Comparison of ENCODE assay signal across 28 mouse cellular contexts in the genomic region with DNA sequence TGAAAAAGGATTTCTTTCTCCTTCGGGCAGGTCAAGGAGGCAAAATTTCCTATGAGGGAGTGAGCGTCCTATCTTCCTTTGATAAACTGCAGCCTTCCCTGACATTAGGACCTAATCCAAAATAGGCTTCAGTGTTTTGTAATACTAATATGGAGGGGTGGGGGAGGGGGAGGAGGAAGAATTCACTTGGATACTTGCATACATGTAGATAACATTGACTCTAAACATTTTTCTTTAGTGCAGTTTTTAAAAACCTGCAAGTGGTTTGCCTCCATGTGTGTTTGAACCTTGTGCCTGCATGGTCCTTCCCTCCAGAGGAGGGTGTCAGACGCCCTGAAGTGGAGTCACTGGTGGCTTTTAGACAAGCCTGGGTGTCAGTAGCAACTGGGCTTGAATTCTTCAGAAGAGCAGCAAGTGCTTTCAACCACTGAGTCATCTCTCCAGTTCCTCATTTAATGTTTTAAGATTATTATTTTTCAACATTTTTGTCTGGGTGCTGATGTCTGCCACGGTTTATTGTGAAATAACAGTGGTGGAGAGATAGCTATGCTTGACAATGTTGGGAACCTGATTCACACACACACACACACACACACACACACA. TPM values are rescaled to one million over a fixed set of nuclear protein-coding genes. Genes with fewer than 3 reads are reported as not detected.
DNase-seq lines count a peak whose midpoint lies in the region; ATAC-seq and TF ChIP-seq lines count a peak whose summit lies in the region.
"Had no signal": no experiment of that assay in that cellular context is flagged by ENCODE, and none has a peak within 500 bp of the region (broad histone marks: within the 10 kb centered on the region; RNA-seq: fewer than 3 reads in every experiment).

No protein-coding gene starts in this region.

- no peaks in the 10 kb centered on the region for H3K27me3 ChIP-seq in liver, postnatal 0 days (ENCODE audit: insufficient read depth, low read length)
- no peaks in the 10 kb centered on the region for H3K27me3 ChIP-seq in liver, embryonic 11.5 days (replicated peaks; ENCODE audit: control insufficient read depth, insufficient read depth, low read length)
- no peaks in the 10 kb centered on the region for H3K27me3 ChIP-seq in testis, adult 2 months (ENCODE audit: control insufficient read depth, insufficient read depth, low read length)
- H3K27me3 ChIP-seq: heart, embryonic 13.5 days; limb, embryonic 15.5 days; lung, embryonic 15.5 days; neural tube, embryonic 15.5 days; stomach, embryonic 15.5 days had no signal

- H3K4me3 ChIP-seq in liver, postnatal 0 days (ENCODE audit: low read depth, low read length) = no peak overlapping the region
- H3K4me3 ChIP-seq in liver, embryonic 11.5 days (ENCODE audit: low read depth, low read length) = no peak overlapping the region
- no peak overlapping the region for H3K4me3 ChIP-seq in testis, adult 2 months (ENCODE audit: control insufficient read depth, low read depth, low read length)
- H3K4me3 ChIP-seq: forebrain, embryonic 10.5 days; heart, embryonic 13.5 days; left cerebral cortex, adult 2 months; limb, embryonic 15.5 days; lung, embryonic 15.5 days; neural tube, embryonic 15.5 days; stomach, embryonic 15.5 days had no signal

- no peak for TF ChIP-seq POLR2A in testis, adult 2 months (IDR thresholded peaks at IDR 0.05; ENCODE audit: control insufficient read depth, low read depth, low read length)

- TF ChIP-seq CTCF in liver, postnatal 0 days (IDR thresholded peaks at IDR 0.05; ENCODE audit: low read depth) = no peak
- no peak for TF ChIP-seq CTCF in testis, adult 2 months (IDR thresholded peaks at IDR 0.05; ENCODE audit: control insufficient read depth, insufficient read depth, insufficient replicate concordance, low read depth, low read length)

- 53% methylated on average over 4 of the region's 4 CpGs for WGBS in liver, postnatal 0 days (ENCODE audit: insufficient replicate concordance)
- WGBS in liver, embryonic 11.5 days = 63% methylated on average over 4 of the region's 4 CpGs

- no peak overlapping the region for H3K9ac ChIP-seq in liver, postnatal 0 days (replicated peaks)
- H3K9ac ChIP-seq in liver, embryonic 11.5 days (ENCODE audit: low read depth, low read length) = no peak overlapping the region
- H3K9ac ChIP-seq: heart, embryonic 13.5 days; limb, embryonic 15.5 days; lung, embryonic 15.5 days; neural tube, embryonic 15.5 days; stomach, embryonic 15.5 days had no signal

- no peaks in the 10 kb centered on the region for H3K36me3 ChIP-seq in liver, postnatal 0 days (replicated peaks; ENCODE audit: insufficient read depth, low read length)
- no peaks in the 10 kb centered on the region for H3K36me3 ChIP-seq in liver, embryonic 11.5 days (ENCODE audit: control insufficient read depth, insufficient read depth, low read length)
- H3K36me3 ChIP-seq in testis, adult 2 months (ENCODE audit: control insufficient read depth, insufficient read depth, low read length) = no peaks in the 10 kb centered on the region
- H3K36me3 ChIP-seq: forebrain, embryonic 10.5 days; heart, embryonic 13.5 days; limb, embryonic 15.5 days; lung, embryonic 15.5 days; neural tube, embryonic 15.5 days; stomach, embryonic 15.5 days had no signal

- TF ChIP-seq EP300 in liver, postnatal 0 days (IDR thresholded peaks at IDR 0.05; ENCODE audit: low read depth) = no peak

- H3K9me3 ChIP-seq in liver, postnatal 0 days (ENCODE audit: low read length) = no peaks in the 10 kb centered on the region
- H3K9me3 ChIP-seq in liver, embryonic 11.5 days (ENCODE audit: control insufficient read depth, low read length) = no peaks in the 10 kb centered on the region; the same call in 1 of the 2 replicates
- H3K9me3 ChIP-seq: forebrain, embryonic 10.5 days; heart, embryonic 13.5 days; limb, embryonic 15.5 days; lung, embryonic 15.5 days; neural tube, embryonic 15.5 days; stomach, embryonic 15.5 days had no signal

- no peak overlapping the region for H3K4me2 ChIP-seq in liver, postnatal 0 days (ENCODE audit: low read depth, low read length)
- no peak overlapping the region for H3K4me2 ChIP-seq in liver, embryonic 11.5 days
- H3K4me2 ChIP-seq: heart, embryonic 13.5 days; limb, embryonic 15.5 days; lung, embryonic 15.5 days; neural tube, embryonic 15.5 days; stomach, embryonic 15.5 days had no signal

- no peak overlapping the region for H3K27ac ChIP-seq in liver, postnatal 0 days (ENCODE audit: low read depth)
- H3K27ac ChIP-seq in liver, embryonic 11.5 days (ENCODE audit: low read depth, low read length) = no peak overlapping the region
- peak overlapping the region; percentile 29; the same call in 1 of the 2 replicates for H3K27ac ChIP-seq in testis, adult 2 months (ENCODE audit: control insufficient read depth, insufficient read depth, low read depth, low read length)
- H3K27ac ChIP-seq: forebrain, embryonic 10.5 days; heart, embryonic 13.5 days; kidney, postnatal 0 days; left cerebral cortex, adult 2 months; limb, embryonic 15.5 days; lung, embryonic 15.5 days; neural tube, embryonic 15.5 days; stomach, embryonic 15.5 days had no signal

- peak; percentile 35 for ATAC-seq in liver, postnatal 0 days
- no peak for ATAC-seq in liver, embryonic 11.5 days (replicated peaks; ENCODE audit: low FRiP score)
- no peak for ATAC-seq in activated CD4-positive, CD25-positive, alpha-beta regulatory T cell, adult 4 months
- ATAC-seq: forebrain, embryonic 16.5 days; inflammation-experienced regulatory T-cells, adult 6 months had no signal

- no peak for DNase-seq in liver, postnatal 0 days
- DNase-seq in liver, embryonic 11.5 days (ENCODE audit: low spot score) = no peak
- no peak for DNase-seq in testis, postnatal 10 days (ENCODE audit: low spot score)
- DNase-seq in c-Kit-positive CD71-negative TER-119-negative erythroid progenitor cells, embryonic 14.5 days (ENCODE audit: low read depth) = peak; percentile 16
- DNase-seq in thymus, postnatal 36 days = no peak
- DNase-seq: cerebellum, adult 9-11 months; gastrocnemius, postnatal 10 days; heart, adult 18-20 months; heart, postnatal 14 days; kidney, adult 18-20 months; layer of hippocampus, adult 9-11 months; right cerebral cortex, adult 18-20 months; right cerebral cortex, postnatal 4 days had no signal

- peaks cover 7% of the 10 kb centered on the region; the same call in 1 of the 2 replicates for H3K4me1 ChIP-seq in liver, postnatal 0 days (ENCODE audit: insufficient read depth)
- no peaks in the 10 kb centered on the region for H3K4me1 ChIP-seq in liver, embryonic 11.5 days (replicated peaks; ENCODE audit: control insufficient read depth, insufficient read depth, low read length)
- no peaks in the 10 kb centered on the region for H3K4me1 ChIP-seq in testis, adult 2 months (ENCODE audit: control insufficient read depth, insufficient read depth, low read length)
- H3K4me1 ChIP-seq: limb, embryonic 15.5 days; lung, embryonic 15.5 days; neural tube, embryonic 15.5 days; stomach, embryonic 15.5 days had no signal

RNA-seq across cellular contexts. Expression of a gene that starts 8.1 kb away (rescaled TPM):
- polyA plus RNA-seq in liver, postnatal 0 days (2015; fragmentation: Nextera tagmentation; extraction: Ambion mirVana) = not detected in 2 replicates
- polyA plus RNA-seq in liver, embryonic 11.5 days (2014; fragmentation: Nextera tagmentation; extraction: Ambion mirVana) = not detected in 2 replicates
- polyA plus RNA-seq in testis, adult 2 months (2012; rRNA removed) = 0.20 and 0.30 TPM in 2 replicates
- polyA plus RNA-seq in activated CD4-positive, CD25-positive, alpha-beta regulatory T cell, adult 4 months (2017; shearing (Covaris generic)) = not detected
- polyA plus RNA-seq: embryonic facial prominence, embryonic 11.5 days; forebrain, embryonic 10.5 days; heart, embryonic 13.5 days; hindbrain, embryonic 11.5 days; inflammation-experienced regulatory T-cells, adult 6 months; large intestine, adult 2 months; limb, embryonic 15.5 days; lung, embryonic 15.5 days; stomach, embryonic 15.5 days had no signal
